Mouse (Mus musculus): ENCODE measurements around the gene Ctcfl. TPM values are rescaled to one million over a fixed set of nuclear protein-coding genes. Genes with fewer than 3 reads are reported as not detected.

Gene Ctcfl
- polyA plus RNA-seq, 1 experiment from 2014 or later = 0.05 TPM

- H3K4me2 ChIP-seq (replicated peaks) = no peak overlapping the region
Measured at GRCm38 (mm10) chr2:173057623-173058022, 61.7 kb downstream of the Ctcfl start.

GRCm38 (mm10) chr2:173056882-173057315 is 62.4 kb downstream of the Ctcfl start:
- Histone ChIP-seq H3K9ac (no peak overlapping the region), H3K9me3 (ENCODE audit: control insufficient read depth, low read length) (no peaks in the 10 kb centered on the region), H3K4me2 (replicated peaks) (no peak overlapping the region), H3K4me3 (replicated peaks; ENCODE audit: low read length) (no peak overlapping the region), H3K27me3 (ENCODE audit: control insufficient read depth, insufficient read depth, low read length) (no peaks in the 10 kb centered on the region), H3K27ac (no peak overlapping the region), H3K4me1 (replicated peaks; ENCODE audit: control insufficient read depth, insufficient read depth, low read length) (no peaks in the 10 kb centered on the region), H3K36me3 (replicated peaks; ENCODE audit: control insufficient read depth, insufficient read depth) (no peaks in the 10 kb centered on the region)
- 80% methylated on average over 11 of the region's 11 CpGs for WGBS
- ATAC-seq (ENCODE audit: low FRiP score) = no peak
- DNase-seq (ENCODE audit: low spot score) = no peak

More at GRCm38 (mm10) chr2:173057623-173058022, 61.7 kb downstream of the Ctcfl start:
- H3K36me3 ChIP-seq (replicated peaks; ENCODE audit: control insufficient read depth, insufficient read depth) = no peaks in the 10 kb centered on the region
- 66% methylated on average over 10 of the region's 10 CpGs for WGBS
- H3K27ac ChIP-seq = no peak overlapping the region
- ATAC-seq (ENCODE audit: low FRiP score) (no peak), DNase-seq (ENCODE audit: low spot score) (no peak)
- no peaks in the 10 kb centered on the region for H3K27me3 ChIP-seq (ENCODE audit: control insufficient read depth, insufficient read depth, low read length)
- H3K9me3 ChIP-seq (ENCODE audit: control insufficient read depth, low read length) = no peaks in the 10 kb centered on the region
- no peak overlapping the region for H3K4me3 ChIP-seq (replicated peaks; ENCODE audit: low read length)
- no peaks in the 10 kb centered on the region for H3K4me1 ChIP-seq (replicated peaks; ENCODE audit: control insufficient read depth, insufficient read depth, low read length)
- no peak overlapping the region for H3K9ac ChIP-seq

- Histone ChIP-seq H3K36me3 (replicated peaks; ENCODE audit: control insufficient read depth, insufficient read depth) (no peaks in the 10 kb centered on the region), H3K27me3 (ENCODE audit: control insufficient read depth, insufficient read depth, low read length) (no peaks in the 10 kb centered on the region), H3K4me3 (replicated peaks; ENCODE audit: low read length) (no peak overlapping the region), H3K4me1 (replicated peaks; ENCODE audit: control insufficient read depth, insufficient read depth, low read length) (no peaks in the 10 kb centered on the region), H3K27ac (no peak overlapping the region), H3K9me3 (ENCODE audit: control insufficient read depth, low read length) (no peaks in the 10 kb centered on the region), H3K9ac (no peak overlapping the region), H3K4me2 (replicated peaks) (no peak overlapping the region)
- WGBS = 79% methylated on average over 10 of the region's 10 CpGs
- ATAC-seq (ENCODE audit: low FRiP score) = no peak
- DNase-seq (ENCODE audit: low spot score) = no peak
Measured at GRCm38 (mm10) chr2:173056303-173056881, 62.9 kb downstream of the Ctcfl start.

- Histone ChIP-seq H3K4me2 (replicated peaks) (no peak overlapping the region), H3K4me3 (replicated peaks; ENCODE audit: low read length) (no peak overlapping the region), H3K4me1 (replicated peaks; ENCODE audit: control insufficient read depth, insufficient read depth, low read length) (no peaks in the 10 kb centered on the region), H3K9me3 (ENCODE audit: control insufficient read depth, low read length) (no peaks in the 10 kb centered on the region), H3K27ac (no peak overlapping the region), H3K9ac (no peak overlapping the region), H3K27me3 (ENCODE audit: control insufficient read depth, insufficient read depth, low read length) (no peaks in the 10 kb centered on the region), H3K36me3 (replicated peaks; ENCODE audit: control insufficient read depth, insufficient read depth) (no peaks in the 10 kb centered on the region)
- DNase-seq (ENCODE audit: low spot score) (no peak), ATAC-seq (ENCODE audit: low FRiP score) (no peak)
- 83% methylated on average over 6 of the region's 6 CpGs for WGBS
Measured at GRCm38 (mm10) chr2:173053846-173054245, 65.5 kb downstream of the Ctcfl start.

- H3K4me2 ChIP-seq (replicated peaks) = no peak overlapping the region
- no peaks in the 10 kb centered on the region for H3K9me3 ChIP-seq (ENCODE audit: control insufficient read depth, low read length)
- ATAC-seq (ENCODE audit: low FRiP score) = no peak
- no peak overlapping the region for H3K9ac ChIP-seq
- no peaks in the 10 kb centered on the region for H3K36me3 ChIP-seq (replicated peaks; ENCODE audit: control insufficient read depth, insufficient read depth)
- no peaks in the 10 kb centered on the region for H3K27me3 ChIP-seq (ENCODE audit: control insufficient read depth, insufficient read depth, low read length)
- DNase-seq (ENCODE audit: low spot score) = no peak
- 92% methylated on average over 8 of the region's 8 CpGs for WGBS
- H3K4me3 ChIP-seq (replicated peaks; ENCODE audit: low read length) = no peak overlapping the region
- H3K27ac ChIP-seq = no peak overlapping the region
- H3K4me1 ChIP-seq (replicated peaks; ENCODE audit: control insufficient read depth, insufficient read depth, low read length) = no peaks in the 10 kb centered on the region
Measured at GRCm38 (mm10) chr2:173052881-173053280, 66.4 kb downstream of the Ctcfl start.

- H3K27ac ChIP-seq = no peak overlapping the region
- H3K36me3 ChIP-seq (replicated peaks; ENCODE audit: control insufficient read depth, insufficient read depth) = no peaks in the 10 kb centered on the region
- whole genome bisulfite sequencing = 36% methylated on average over 8 of the region's 8 CpGs
- DNase-seq (ENCODE audit: low spot score) (no peak), ATAC-seq (ENCODE audit: low FRiP score) (no peak)
- H3K4me1 ChIP-seq (replicated peaks; ENCODE audit: control insufficient read depth, insufficient read depth, low read length) = no peaks in the 10 kb centered on the region
- H3K9ac ChIP-seq = no peak overlapping the region
- no peaks in the 10 kb centered on the region for H3K27me3 ChIP-seq (ENCODE audit: control insufficient read depth, insufficient read depth, low read length)
- H3K9me3 ChIP-seq (ENCODE audit: control insufficient read depth, low read length) = no peaks in the 10 kb centered on the region
- no peak overlapping the region for H3K4me3 ChIP-seq (replicated peaks; ENCODE audit: low read length)
- H3K4me2 ChIP-seq (replicated peaks) = no peak overlapping the region
Measured at GRCm38 (mm10) chr2:173050604-173051382, 68.5 kb downstream of the Ctcfl start.

GRCm38 (mm10) chr2:173049817-173050216 is 69.5 kb downstream of the Ctcfl start:
- H3K36me3 ChIP-seq (replicated peaks; ENCODE audit: control insufficient read depth, insufficient read depth) = no peaks in the 10 kb centered on the region
- no peaks in the 10 kb centered on the region for H3K4me1 ChIP-seq (replicated peaks; ENCODE audit: control insufficient read depth, insufficient read depth, low read length)
- no peak overlapping the region for H3K4me2 ChIP-seq (replicated peaks)
- ATAC-seq (ENCODE audit: low FRiP score) (no peak), DNase-seq (ENCODE audit: low spot score) (no peak)
- 53% methylated on average over 5 of the region's 6 CpGs for WGBS
- H3K27ac ChIP-seq = no peak overlapping the region
- no peak overlapping the region for H3K4me3 ChIP-seq (replicated peaks; ENCODE audit: low read length)
- no peaks in the 10 kb centered on the region for H3K9me3 ChIP-seq (ENCODE audit: control insufficient read depth, low read length)
- no peak overlapping the region for H3K9ac ChIP-seq
- H3K27me3 ChIP-seq (ENCODE audit: control insufficient read depth, insufficient read depth, low read length) = no peaks in the 10 kb centered on the region

- Histone ChIP-seq H3K36me3 (replicated peaks; ENCODE audit: control insufficient read depth, insufficient read depth) (no peaks in the 10 kb centered on the region), H3K4me1 (replicated peaks; ENCODE audit: control insufficient read depth, insufficient read depth, low read length) (no peaks in the 10 kb centered on the region), H3K9me3 (ENCODE audit: control insufficient read depth, low read length) (no peaks in the 10 kb centered on the region), H3K27me3 (ENCODE audit: control insufficient read depth, insufficient read depth, low read length) (no peaks in the 10 kb centered on the region), H3K4me3 (replicated peaks; ENCODE audit: low read length) (no peak overlapping the region), H3K4me2 (replicated peaks) (no peak overlapping the region), H3K27ac (no peak overlapping the region), H3K9ac (no peak overlapping the region)
- 82% methylated on average over 3 of the region's 3 CpGs for WGBS
- no peak for DNase-seq (ENCODE audit: low spot score)
- ATAC-seq (ENCODE audit: low FRiP score) = no peak
Measured at GRCm38 (mm10) chr2:173049231-173049630, 70.1 kb downstream of the Ctcfl start.

GRCm38 (mm10) chr2:173048041-173048745 is 71.1 kb downstream of the Ctcfl start:
- 43% methylated on average over 17 of the region's 17 CpGs for WGBS
- Histone ChIP-seq H3K4me2 (replicated peaks) (no peak overlapping the region), H3K27me3 (ENCODE audit: control insufficient read depth, insufficient read depth, low read length) (no peaks in the 10 kb centered on the region), H3K27ac (no peak overlapping the region), H3K36me3 (replicated peaks; ENCODE audit: control insufficient read depth, insufficient read depth) (no peaks in the 10 kb centered on the region), H3K9ac (no peak overlapping the region), H3K4me3 (replicated peaks; ENCODE audit: low read length) (no peak overlapping the region), H3K4me1 (replicated peaks; ENCODE audit: control insufficient read depth, insufficient read depth, low read length) (no peaks in the 10 kb centered on the region), H3K9me3 (ENCODE audit: control insufficient read depth, low read length) (no peaks in the 10 kb centered on the region)
- DNase-seq (ENCODE audit: low spot score) (no peak), ATAC-seq (ENCODE audit: low FRiP score) (no peak)

Measured in hindbrain, embryonic 14.5 days (tissue).